Mouse (Mus musculus): ENCODE data around the gene Atg4a-ps. TPM values are rescaled to one million over a fixed set of nuclear protein-coding genes. Genes with fewer than 3 reads are reported as not detected.
A peak's percentile ranks its signal among the peaks of the same experiment; 100 is the strongest.
"Not testable (repeated sequence)": the region's sequence is repeated elsewhere in the genome, so short reads cannot be mapped to it uniquely, and the experiment has no call there.

Gene Atg4a-ps
- 0.26 TPM in 1 of 2 replicates, not detected in the other for polyA plus RNA-seq (2014; fragmentation: Nextera tagmentation; extraction: Ambion mirVana)

DNA sequence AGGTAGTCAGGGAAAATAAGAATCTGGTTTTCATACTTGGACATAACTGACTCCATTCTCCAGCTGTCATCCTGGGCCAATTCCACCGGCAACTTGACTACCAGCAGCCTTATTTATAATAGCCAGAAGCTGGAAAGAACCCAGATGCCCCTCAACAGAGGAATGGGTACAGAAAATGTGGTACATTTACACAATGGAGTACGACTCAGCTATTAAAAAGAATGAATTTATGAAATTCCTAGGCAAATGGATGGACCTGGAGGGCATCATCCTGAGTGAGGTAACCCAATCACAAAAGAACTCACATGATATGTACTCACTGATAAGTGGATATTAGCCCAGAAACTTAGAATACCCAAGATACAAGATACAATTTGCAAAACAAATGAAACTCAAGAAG lies at the start of gene Atg4a-ps:
Gene Atg4a-ps, minus strand, starts transcription at position 101 of the 400 bp plus-strand sequence.
- WGBS, result 91% methylated on average over 2 of the region's 2 CpGs
- H3K4me3 ChIP-seq (ENCODE audit: low read depth, low read length); H3K27me3 ChIP-seq (ENCODE audit: control insufficient read depth, insufficient read depth, low read length); H3K4me1 ChIP-seq (ENCODE audit: control insufficient read depth, insufficient read depth, low read length); H3K36me3 ChIP-seq (ENCODE audit: control insufficient read depth, insufficient read depth, low read length); H3K9me3 ChIP-seq (ENCODE audit: control insufficient read depth, low read length); ATAC-seq (ENCODE audit: low read depth); H3K9ac ChIP-seq (replicated peaks; ENCODE audit: low read depth, low read length); H3K27ac ChIP-seq (ENCODE audit: low read depth, low read length); H3K4me2 ChIP-seq (ENCODE audit: low read depth, low read length): not testable (repeated sequence)

DNA sequence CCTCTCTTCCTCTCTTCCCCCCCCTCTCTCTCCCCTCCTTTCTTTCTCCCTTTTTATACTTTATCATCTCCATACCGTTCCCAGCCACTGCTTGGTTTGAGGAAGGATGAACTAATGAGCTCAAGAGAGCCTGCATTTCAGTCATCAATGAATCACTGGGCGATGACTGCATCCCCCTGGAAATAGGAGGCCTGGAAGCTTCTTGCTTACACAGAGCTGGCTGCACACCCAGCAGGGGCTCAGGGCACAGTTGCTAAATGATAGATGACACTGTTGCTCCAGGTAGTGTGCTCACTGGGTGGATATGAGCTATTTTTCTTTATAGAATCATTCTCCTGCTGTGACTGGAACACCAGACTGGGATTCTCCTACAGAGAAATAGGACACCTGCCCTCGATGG lies 49.7 kb upstream of the Atg4a-ps start:
- 47% methylated on average over 3 of the region's 3 CpGs for WGBS
- H3K36me3 ChIP-seq (ENCODE audit: control insufficient read depth, insufficient read depth, low read length), result no peaks in the 10 kb centered on the region
- H3K9ac ChIP-seq (replicated peaks; ENCODE audit: low read depth, low read length), result no peak overlapping the region
- no peaks in the 10 kb centered on the region for H3K9me3 ChIP-seq (ENCODE audit: control insufficient read depth, low read length)
- H3K27ac ChIP-seq (ENCODE audit: low read depth, low read length), result no peak overlapping the region
- H3K4me3 ChIP-seq (ENCODE audit: low read depth, low read length), result no peak overlapping the region
- no peak for ATAC-seq (ENCODE audit: low read depth)
- no peak overlapping the region for H3K4me2 ChIP-seq (ENCODE audit: low read depth, low read length)
- H3K4me1 ChIP-seq (ENCODE audit: control insufficient read depth, insufficient read depth, low read length), result no peaks in the 10 kb centered on the region
- no peaks in the 10 kb centered on the region for H3K27me3 ChIP-seq (ENCODE audit: control insufficient read depth, insufficient read depth, low read length)

DNA sequence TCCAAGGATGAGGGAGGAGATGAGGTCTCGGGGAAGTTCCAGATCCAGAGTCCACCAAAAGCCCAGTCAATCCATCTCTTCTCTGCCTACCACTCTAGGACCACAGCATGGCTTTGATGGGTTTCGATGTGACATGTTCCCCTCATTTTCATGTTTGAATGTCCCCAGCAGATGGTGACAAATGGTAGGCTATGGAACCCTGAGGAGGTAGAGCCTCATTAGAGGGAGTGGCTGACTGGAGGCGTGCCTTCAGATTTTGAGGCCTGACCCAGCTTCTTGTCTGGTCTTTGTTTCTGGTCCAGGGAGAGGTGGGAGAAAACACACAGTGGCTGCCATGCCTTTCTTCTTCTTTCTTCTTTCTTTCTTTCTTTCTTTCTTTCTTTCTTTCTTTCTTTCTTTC lies 44.6 kb upstream of the Atg4a-ps start:
- H3K27me3 ChIP-seq (ENCODE audit: control insufficient read depth, insufficient read depth, low read length), result no peaks in the 10 kb centered on the region
- no peak overlapping the region for H3K4me2 ChIP-seq (ENCODE audit: low read depth, low read length)
- H3K27ac ChIP-seq (ENCODE audit: low read depth, low read length), result no peak overlapping the region
- no peaks in the 10 kb centered on the region for H3K36me3 ChIP-seq (ENCODE audit: control insufficient read depth, insufficient read depth, low read length)
- no peak for ATAC-seq (ENCODE audit: low read depth)
- H3K9ac ChIP-seq (replicated peaks; ENCODE audit: low read depth, low read length), result no peak overlapping the region
- 88% methylated on average over 3 of the region's 3 CpGs for WGBS
- H3K4me1 ChIP-seq (ENCODE audit: control insufficient read depth, insufficient read depth, low read length), result no peaks in the 10 kb centered on the region
- H3K4me3 ChIP-seq (ENCODE audit: low read depth, low read length), result no peak overlapping the region
- H3K9me3 ChIP-seq (ENCODE audit: control insufficient read depth, low read length), result no peaks in the 10 kb centered on the region

DNA sequence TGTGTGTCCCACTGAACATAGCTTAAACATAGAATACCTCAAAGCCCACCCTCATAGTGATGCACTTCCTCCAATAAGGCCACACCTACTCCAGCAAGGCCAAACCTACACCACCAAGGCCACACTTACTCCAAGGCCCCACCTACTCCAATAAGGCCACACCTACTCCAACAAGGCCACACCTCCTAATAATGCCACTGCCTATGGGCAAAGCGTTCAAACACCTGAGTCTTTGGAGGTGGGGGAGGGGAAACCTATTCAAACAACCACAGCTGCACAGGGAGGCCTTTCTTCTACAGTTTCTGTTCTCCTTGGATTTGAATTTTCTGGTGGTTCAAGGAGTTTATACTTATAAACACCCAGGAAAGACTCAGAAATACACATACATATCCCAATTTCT lies 43.2 kb upstream of the Atg4a-ps start:
- Histone ChIP-seq H3K9ac (replicated peaks; ENCODE audit: low read depth, low read length) (no peak overlapping the region), H3K27me3 (ENCODE audit: control insufficient read depth, insufficient read depth, low read length) (no peaks in the 10 kb centered on the region), H3K9me3 (ENCODE audit: control insufficient read depth, low read length) (no peaks in the 10 kb centered on the region), H3K27ac (ENCODE audit: low read depth, low read length) (no peak overlapping the region), H3K4me2 (ENCODE audit: low read depth, low read length) (no peak overlapping the region), H3K4me1 (ENCODE audit: control insufficient read depth, insufficient read depth, low read length) (no peaks in the 10 kb centered on the region), H3K36me3 (ENCODE audit: control insufficient read depth, insufficient read depth, low read length) (no peaks in the 10 kb centered on the region), H3K4me3 (ENCODE audit: low read depth, low read length) (no peak overlapping the region)
- no peak for ATAC-seq (ENCODE audit: low read depth)
- WGBS, result 68% methylated on average over 1 of the region's 1 CpGs

DNA sequence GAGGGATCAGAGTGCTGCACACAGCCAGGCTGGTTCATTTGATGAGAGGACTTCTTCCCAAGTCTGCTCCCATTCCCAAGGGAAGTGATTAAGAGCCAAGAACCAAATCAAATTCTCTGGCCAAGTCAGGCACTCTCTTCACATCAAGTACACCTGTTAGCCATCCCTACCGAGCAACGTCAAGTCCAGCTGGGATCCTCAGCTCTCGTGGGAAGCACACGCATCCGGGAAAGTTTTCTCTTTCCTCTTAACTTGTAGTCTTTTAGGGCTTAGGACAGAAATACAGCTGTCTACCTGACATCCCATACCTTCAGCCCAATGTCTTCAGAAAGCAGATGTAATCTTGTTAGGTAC lies 38.1 kb upstream of the Atg4a-ps start:
- H3K36me3 ChIP-seq (ENCODE audit: control insufficient read depth, insufficient read depth, low read length), result no peaks in the 10 kb centered on the region
- peaks cover 12% of the 10 kb centered on the region for H3K4me1 ChIP-seq (ENCODE audit: control insufficient read depth, insufficient read depth, low read length)
- ATAC-seq (ENCODE audit: low read depth), result no peak
- H3K4me2 ChIP-seq (ENCODE audit: low read depth, low read length), result no peak overlapping the region
- H3K9me3 ChIP-seq (ENCODE audit: control insufficient read depth, low read length), result no peaks in the 10 kb centered on the region
- no peak overlapping the region for H3K4me3 ChIP-seq (ENCODE audit: low read depth, low read length)
- 32% methylated on average over 5 of the region's 5 CpGs for WGBS
- H3K27me3 ChIP-seq (ENCODE audit: control insufficient read depth, insufficient read depth, low read length), result no peaks in the 10 kb centered on the region
- H3K9ac ChIP-seq (replicated peaks; ENCODE audit: low read depth, low read length), result no peak overlapping the region
- H3K27ac ChIP-seq (ENCODE audit: low read depth, low read length), result no peak overlapping the region

DNA sequence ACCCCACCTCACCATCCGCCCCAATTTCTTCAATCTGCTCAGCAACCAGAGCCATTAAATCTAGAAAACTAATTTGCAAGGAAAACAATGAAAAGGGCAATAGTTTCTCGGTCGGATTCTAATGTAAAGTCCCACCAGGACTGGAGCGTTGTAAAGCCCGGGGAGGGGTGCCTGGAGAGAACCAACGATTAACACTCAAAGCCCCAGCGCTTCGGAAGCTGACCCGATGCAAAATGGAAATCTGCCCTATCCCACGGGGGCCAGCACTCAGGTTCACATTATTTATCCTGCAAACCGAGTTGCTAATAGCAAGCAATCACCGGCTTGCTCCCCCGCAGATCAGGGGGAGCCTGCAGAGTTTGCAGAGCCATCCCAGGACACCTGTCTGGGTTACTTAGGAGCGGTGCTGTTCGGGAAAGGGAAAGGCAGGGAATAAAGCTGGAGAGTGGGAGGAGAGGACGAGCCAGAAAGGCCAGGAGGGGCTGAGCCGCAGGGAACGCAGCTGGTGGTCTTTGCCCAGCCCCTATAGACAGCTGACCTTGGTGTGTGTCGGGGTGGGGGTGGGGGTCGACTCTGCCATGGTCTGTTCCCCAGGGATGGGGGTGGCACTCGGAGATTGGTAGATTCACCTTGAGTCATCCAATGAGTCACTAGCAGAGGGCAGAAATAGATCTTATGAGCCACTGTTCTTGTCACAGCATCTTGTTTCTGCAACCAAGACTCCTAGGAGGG lies 37.5 kb upstream of the Atg4a-ps start:
- Histone ChIP-seq H3K9ac (replicated peaks; ENCODE audit: low read depth, low read length) (no peak overlapping the region), H3K36me3 (ENCODE audit: control insufficient read depth, insufficient read depth, low read length) (no peaks in the 10 kb centered on the region), H3K4me1 (ENCODE audit: control insufficient read depth, insufficient read depth, low read length) (peaks cover 12% of the 10 kb centered on the region), H3K9me3 (ENCODE audit: control insufficient read depth, low read length) (no peaks in the 10 kb centered on the region), H3K27me3 (ENCODE audit: control insufficient read depth, insufficient read depth, low read length) (no peaks in the 10 kb centered on the region), H3K27ac (ENCODE audit: low read depth, low read length) (no peak overlapping the region), H3K4me3 (ENCODE audit: low read depth, low read length) (peak overlapping the region; percentile 2; the same call in 1 of the 2 replicates), H3K4me2 (ENCODE audit: low read depth, low read length) (peak overlapping the region; percentile 36)
- WGBS, result 2% methylated on average over 21 of the region's 21 CpGs
- peak; percentile 56; the same call in 1 of the 2 replicates for ATAC-seq (ENCODE audit: low read depth)

DNA sequence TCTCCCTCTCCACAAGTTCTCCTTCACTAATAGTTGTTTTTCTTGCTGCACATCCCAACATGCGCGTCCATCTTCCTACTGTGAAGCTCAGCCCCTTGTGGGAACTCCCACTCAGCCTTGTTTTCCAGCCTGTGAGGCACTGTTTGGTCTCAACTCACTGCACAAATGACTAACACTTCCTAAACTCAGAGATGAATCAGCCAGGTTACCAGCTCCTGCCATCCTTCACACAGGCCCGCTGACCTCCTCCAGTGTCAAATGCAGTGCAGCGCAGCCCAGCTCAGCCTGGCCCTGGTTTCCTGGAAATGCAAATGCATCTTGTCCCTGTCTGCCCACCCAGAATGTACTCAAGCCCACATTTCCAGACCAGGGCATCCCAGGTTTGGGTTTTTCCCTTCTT lies 36.6 kb upstream of the Atg4a-ps start:
- Histone ChIP-seq H3K4me2 (ENCODE audit: low read depth, low read length) (no peak overlapping the region), H3K4me1 (ENCODE audit: control insufficient read depth, insufficient read depth, low read length) (peaks cover 12% of the 10 kb centered on the region), H3K9ac (replicated peaks; ENCODE audit: low read depth, low read length) (no peak overlapping the region), H3K27ac (ENCODE audit: low read depth, low read length) (no peak overlapping the region), H3K4me3 (ENCODE audit: low read depth, low read length) (no peak overlapping the region), H3K36me3 (ENCODE audit: control insufficient read depth, insufficient read depth, low read length) (no peaks in the 10 kb centered on the region), H3K27me3 (ENCODE audit: control insufficient read depth, insufficient read depth, low read length) (no peaks in the 10 kb centered on the region), H3K9me3 (ENCODE audit: control insufficient read depth, low read length) (no peaks in the 10 kb centered on the region)
- WGBS, result 54% methylated on average over 4 of the region's 4 CpGs
- no peak for ATAC-seq (ENCODE audit: low read depth)

DNA sequence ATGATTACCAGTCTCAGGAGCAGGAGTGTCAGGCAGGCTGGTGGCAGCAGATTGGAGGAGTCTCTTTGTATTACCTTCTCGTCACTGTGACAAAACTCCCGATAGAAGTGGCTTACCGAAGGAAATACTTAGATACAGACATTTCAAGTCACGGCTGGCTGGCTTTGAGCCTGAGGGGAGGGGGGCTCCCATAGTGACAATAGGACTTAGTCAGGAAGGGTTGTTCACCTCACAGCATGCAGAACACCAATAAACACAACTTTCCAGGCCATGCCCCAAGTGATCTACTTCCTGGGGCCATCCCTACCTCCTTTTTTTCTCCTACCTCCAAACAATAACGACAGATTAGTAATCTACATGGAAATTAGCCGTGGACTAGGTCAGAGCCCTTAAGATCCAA lies 32.9 kb upstream of the Atg4a-ps start:
- peaks cover 12% of the 10 kb centered on the region for H3K4me1 ChIP-seq (ENCODE audit: control insufficient read depth, insufficient read depth, low read length)
- H3K9ac ChIP-seq (replicated peaks; ENCODE audit: low read depth, low read length), result no peak overlapping the region
- no peak overlapping the region for H3K4me3 ChIP-seq (ENCODE audit: low read depth, low read length)
- H3K4me2 ChIP-seq (ENCODE audit: low read depth, low read length), result no peak overlapping the region
- ATAC-seq (ENCODE audit: low read depth), result no peak
- no peaks in the 10 kb centered on the region for H3K9me3 ChIP-seq (ENCODE audit: control insufficient read depth, low read length)
- H3K36me3 ChIP-seq (ENCODE audit: control insufficient read depth, insufficient read depth, low read length), result no peaks in the 10 kb centered on the region
- H3K27ac ChIP-seq (ENCODE audit: low read depth, low read length), result no peak overlapping the region
- H3K27me3 ChIP-seq (ENCODE audit: control insufficient read depth, insufficient read depth, low read length), result no peaks in the 10 kb centered on the region
- WGBS, result 15% methylated on average over 6 of the region's 6 CpGs

DNA sequence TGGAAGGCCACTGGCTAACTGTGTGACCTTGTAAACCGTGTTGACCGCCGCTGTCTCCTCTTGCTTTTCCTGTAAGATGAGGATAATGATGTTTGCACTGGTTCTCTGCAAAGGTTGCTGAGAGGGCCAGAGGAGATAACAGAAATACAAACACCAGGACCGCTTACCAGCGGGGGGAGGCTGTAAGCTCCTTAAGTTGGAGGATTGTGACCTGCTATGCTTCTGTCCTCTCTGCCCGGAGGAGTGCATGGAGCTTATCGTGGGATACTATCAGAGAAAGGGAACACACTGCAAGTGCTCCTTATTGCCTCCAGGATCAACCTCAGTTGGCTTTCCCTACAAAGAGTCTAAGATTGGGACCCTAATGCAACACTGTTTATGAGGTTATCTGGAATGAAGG lies 26.8 kb upstream of the Atg4a-ps start:
- Histone ChIP-seq H3K4me2 (ENCODE audit: low read depth, low read length) (no peak overlapping the region), H3K4me3 (ENCODE audit: low read depth, low read length) (no peak overlapping the region), H3K9ac (replicated peaks; ENCODE audit: low read depth, low read length) (no peak overlapping the region), H3K27me3 (ENCODE audit: control insufficient read depth, insufficient read depth, low read length) (no peaks in the 10 kb centered on the region), H3K9me3 (ENCODE audit: control insufficient read depth, low read length) (no peaks in the 10 kb centered on the region), H3K4me1 (ENCODE audit: control insufficient read depth, insufficient read depth, low read length) (no peaks in the 10 kb centered on the region), H3K27ac (ENCODE audit: low read depth, low read length) (no peak overlapping the region), H3K36me3 (ENCODE audit: control insufficient read depth, insufficient read depth, low read length) (no peaks in the 10 kb centered on the region)
- no peak for ATAC-seq (ENCODE audit: low read depth)
- 78% methylated on average over 7 of the region's 7 CpGs for WGBS

Measured in neural tube, embryonic 14.5 days (tissue).